Mouse (Mus musculus): ENCODE measurements around the gene Cep135. TPM values are rescaled to one million over a fixed set of nuclear protein-coding genes. Genes with fewer than 3 reads are reported as not detected.
A peak's percentile ranks its signal among the peaks of the same experiment; 100 is the strongest.

The Cep135 gene
- polyA plus RNA-seq (2017; shearing (Covaris generic)): 1 to 10 TPM; 5.0 TPM

GRCm38 (mm10) chr5:76588551-76589283 is at the start of gene Cep135:
Cep135 (plus strand) TSS chr5:76588698.
- ATAC-seq: peak; percentile 80

DNA sequence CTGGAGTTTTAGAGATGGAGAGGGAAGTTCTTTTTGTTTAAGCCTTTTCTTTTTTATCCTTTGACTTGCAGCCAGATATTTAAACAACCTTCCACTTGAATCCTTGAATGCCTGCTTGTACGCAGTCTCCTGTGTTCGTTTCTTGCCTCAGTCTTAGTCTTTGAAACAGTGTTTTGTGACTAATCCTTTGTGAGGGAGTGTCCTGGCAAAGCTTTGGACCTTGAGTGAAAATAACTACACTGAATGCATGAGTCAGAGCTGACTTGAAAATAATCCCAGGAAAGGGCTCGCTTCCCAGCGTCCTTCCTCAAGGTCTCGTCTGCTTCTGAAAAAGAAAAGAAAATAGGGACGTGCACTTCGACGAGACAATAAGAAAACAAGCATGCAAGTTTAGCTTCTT is 48.3 kb upstream of the Cep135 start:
- ATAC-seq: no peak

- peak; percentile 58 for ATAC-seq
These were observed 47.7 kb upstream of the Cep135 start for GRCm38 (mm10) chr5:76540842-76541241.

- peak; percentile 53 for ATAC-seq
These were observed 45.3 kb upstream of the Cep135 start for GRCm38 (mm10) chr5:76543200-76543599.

GRCm38 (mm10) chr5:76550426-76550825 is 38.1 kb upstream of the Cep135 start:
- no peak for ATAC-seq

DNA sequence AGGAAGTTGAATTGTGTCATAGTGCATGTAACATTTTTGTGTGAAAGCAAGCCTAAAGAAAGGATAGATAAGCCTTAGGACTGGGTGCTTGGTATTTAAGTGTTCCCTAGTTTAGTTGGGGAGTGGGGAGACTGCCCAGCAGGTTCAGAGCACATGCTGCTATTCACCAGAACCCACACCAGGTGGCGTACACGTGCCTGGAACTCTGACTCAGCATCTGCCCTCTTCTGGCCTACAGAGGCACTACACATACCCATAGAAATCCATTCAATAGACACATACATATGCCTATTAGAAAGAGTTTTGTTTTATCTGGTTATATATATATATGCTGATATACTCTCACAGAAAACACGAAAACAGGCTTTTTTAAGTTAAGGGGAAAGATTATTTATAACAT is 23.2 kb upstream of the Cep135 start:
- peak; percentile 100 for ATAC-seq

- no peak for ATAC-seq
These were observed 14.2 kb upstream of the Cep135 start for GRCm38 (mm10) chr5:76574251-76574650.

- ATAC-seq: no peak
These were observed 11.5 kb upstream of the Cep135 start for GRCm38 (mm10) chr5:76577026-76577425.

DNA sequence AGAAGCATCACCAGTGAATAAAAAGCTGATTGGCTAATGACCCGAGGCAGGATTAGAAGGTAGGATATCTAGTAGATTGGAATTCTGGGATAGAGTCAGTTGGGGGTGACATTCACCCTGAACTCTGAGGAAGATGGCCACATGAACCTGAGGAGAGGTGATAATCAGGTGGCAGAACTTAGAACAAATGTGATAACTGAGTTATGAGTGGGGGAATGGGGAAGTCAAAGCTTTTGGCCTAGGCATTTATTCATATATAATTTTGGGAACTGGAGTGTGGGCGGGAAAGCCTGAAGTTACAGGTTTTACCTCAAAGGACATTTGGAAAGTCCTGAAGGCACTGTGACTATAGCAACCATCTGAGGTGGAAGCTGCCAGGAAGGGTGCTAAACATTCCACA is 3.1 kb upstream of the Cep135 start:
- no peak for ATAC-seq

- ATAC-seq: peak; percentile 4
These were observed 813 bp downstream of the Cep135 start for GRCm38 (mm10) chr5:76589311-76589710.

- no peak for ATAC-seq
These were observed 1.5 kb downstream of the Cep135 start for GRCm38 (mm10) chr5:76590009-76590408.

GRCm38 (mm10) chr5:76591885-76592284 is 3.4 kb downstream of the Cep135 start:
- ATAC-seq: no peak

DNA sequence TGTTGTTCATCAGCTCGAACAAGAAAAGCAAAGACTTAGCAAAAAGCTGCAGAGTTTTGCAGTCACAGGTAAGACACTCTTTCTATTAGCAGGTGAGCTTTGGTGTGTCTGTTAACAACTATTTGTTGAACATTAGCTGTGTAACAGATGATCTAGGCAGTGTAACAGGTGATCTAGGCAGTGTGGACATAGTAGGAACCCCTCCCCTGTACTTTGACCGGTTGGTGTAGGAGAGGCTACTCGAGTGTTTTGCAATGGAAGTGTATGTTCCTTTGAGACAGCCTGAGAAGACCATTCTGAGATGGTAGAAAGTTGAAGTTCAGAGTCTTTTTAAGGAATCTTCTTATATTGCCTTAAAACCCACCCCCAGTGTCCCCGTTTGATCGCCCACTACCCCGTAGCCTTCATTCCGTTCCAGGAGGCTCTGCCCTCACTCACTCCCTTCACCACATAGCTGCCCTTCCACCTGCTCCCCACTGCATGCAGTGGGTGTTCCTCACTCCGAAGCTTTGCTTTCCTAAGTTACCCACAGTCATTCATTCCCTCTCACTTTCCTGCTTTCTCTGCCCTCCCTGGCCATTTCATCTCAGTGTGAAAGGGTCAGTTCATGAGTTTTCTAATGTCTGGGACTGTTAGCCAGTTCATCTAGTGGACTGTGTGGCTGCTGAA is 21.3 kb downstream of the Cep135 start:
- no peak for ATAC-seq

DNA sequence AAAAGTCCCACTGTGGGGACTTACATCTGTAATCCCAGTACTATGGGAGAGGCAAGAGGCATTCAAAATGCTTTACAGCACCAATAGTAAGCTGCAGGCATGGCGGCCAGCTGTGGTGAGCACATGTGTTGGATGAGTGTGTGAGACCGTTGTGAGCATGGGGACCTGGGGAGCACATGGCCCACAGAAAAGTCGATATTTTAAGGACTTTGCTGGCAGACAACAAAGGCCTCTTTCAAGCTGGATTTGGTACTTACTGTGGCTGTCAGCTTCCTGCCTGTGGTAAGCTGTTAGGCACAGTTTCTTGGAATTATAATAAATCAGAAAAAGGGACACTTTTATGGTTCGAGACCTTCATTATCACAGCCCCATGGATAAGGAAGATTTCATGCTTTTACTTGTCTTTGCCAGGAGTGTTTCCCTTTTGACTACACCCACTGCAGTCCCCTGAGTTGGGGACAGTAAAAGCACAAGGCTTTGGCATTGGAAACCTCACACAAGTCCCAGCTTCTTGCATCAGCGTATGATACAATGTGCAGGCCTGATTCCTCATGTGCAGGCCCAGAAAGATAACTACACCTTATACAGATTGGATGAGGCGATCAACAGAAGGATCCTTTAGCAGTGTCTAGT is 24.5 kb downstream of the Cep135 start:
- ATAC-seq: no peak

DNA sequence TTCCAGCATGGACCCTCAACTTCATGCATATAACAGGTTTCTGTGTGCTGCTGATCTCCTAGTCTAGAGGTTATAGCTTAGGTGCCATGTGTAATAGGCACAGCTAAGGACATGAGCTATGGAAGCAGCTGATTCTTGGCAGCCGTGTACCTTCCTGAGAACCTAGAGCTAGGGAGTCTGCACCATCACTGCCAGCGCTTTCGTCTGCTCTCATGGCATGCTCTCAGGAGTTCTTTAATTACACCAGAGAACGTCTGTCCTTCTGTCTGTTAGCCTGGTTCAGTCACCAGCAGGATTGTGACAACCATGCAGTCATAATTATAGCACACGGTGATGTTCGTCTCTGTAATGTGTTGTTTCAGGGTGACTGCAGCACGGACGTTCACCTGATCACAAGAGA is 26.8 kb downstream of the Cep135 start:
- no peak for ATAC-seq

GRCm38 (mm10) chr5:76616196-76616747 is 27.8 kb downstream of the Cep135 start:
- ATAC-seq: no peak

- no peak for ATAC-seq
These were observed 30.3 kb downstream of the Cep135 start for GRCm38 (mm10) chr5:76618750-76619149.

GRCm38 (mm10) chr5:76623759-76624158 is 35.3 kb downstream of the Cep135 start:
- ATAC-seq: no peak

GRCm38 (mm10) chr5:76627770-76628169 is 39.3 kb downstream of the Cep135 start:
- no peak for ATAC-seq

- no peak for ATAC-seq
These were observed 45.5 kb downstream of the Cep135 start for GRCm38 (mm10) chr5:76634012-76634411.

DNA sequence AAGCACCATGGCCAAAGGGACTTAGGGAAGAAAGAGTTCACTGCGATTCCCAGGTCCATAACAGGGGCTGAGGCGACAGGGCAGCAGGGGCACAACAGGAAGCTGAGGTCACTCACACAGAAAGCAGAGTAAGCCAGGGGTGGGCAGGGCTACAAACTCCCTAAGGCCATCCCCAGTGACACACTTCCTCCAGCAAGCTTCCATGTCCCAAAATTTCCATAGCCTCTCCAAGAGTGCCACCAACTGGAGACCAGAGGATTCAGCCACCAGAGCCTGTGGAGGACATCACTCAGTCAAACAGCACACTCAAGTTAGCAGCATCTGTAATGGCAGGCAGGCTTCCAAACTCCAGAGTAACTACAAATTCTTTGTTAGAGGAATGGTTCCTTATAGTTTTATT is 47.1 kb downstream of the Cep135 start:
- no peak for ATAC-seq

- no peak for ATAC-seq
These were observed 53.6 kb downstream of the Cep135 start for GRCm38 (mm10) chr5:76642076-76642475.

DNA sequence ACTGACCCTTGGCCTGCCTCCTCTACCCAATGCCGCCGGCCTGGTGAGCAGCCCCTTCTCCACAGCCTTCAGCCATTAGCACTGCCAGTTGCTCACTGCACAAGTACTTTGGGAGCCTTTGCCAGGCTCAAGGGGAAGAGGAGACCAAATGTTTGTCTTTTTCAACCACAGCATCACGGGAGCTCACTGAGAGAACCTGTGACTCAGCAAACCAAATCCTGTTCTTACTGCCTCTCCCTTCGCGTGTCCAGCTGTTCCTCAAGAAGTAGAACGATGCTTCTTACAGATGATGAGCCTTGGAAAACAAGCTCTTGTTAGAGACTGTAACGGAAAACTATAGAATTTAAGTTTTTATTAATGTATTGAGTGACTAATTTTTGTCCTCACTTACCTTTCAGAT is 55.7 kb downstream of the Cep135 start:
- no peak for ATAC-seq

Data from CD4-positive, CD25-positive, alpha-beta regulatory T cell, adult 4 months (primary cell).